Comparison of ENCODE assay signal across 8 mouse cellular contexts in the genomic region with DNA sequence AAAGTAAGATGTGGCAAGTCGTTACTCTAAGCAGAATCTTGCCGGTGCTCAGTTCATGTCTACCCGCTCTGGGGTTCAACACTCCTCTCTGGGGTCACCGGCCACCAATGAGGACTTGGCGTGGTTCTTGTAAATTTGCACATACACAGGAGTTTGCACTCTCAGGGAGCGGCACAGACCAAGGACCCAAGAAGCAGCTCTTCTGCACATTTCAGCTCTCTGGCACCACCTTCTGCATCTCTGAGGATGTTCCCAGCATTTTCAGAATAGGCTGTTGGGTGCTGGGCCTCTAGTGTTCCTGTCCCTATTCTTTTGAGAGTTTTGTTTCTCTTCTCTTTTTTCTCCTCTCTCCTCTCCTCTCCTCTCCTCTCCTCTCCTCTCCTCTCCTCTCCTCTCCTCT. TPM values are rescaled to one million over a fixed set of nuclear protein-coding genes. Genes with fewer than 3 reads are reported as not detected.
A peak's percentile ranks its signal among the peaks of the same experiment; 100 is the strongest.
DNase-seq lines count a peak whose midpoint lies in the region; ATAC-seq and TF ChIP-seq lines count a peak whose summit lies in the region.

No protein-coding gene starts in this region.

- peak; percentile 79 for TF ChIP-seq CTCF in layer of hippocampus, adult 2 months (conservative IDR thresholded peaks at IDR 0.05)
- TF ChIP-seq CTCF in testis, adult 2 months (IDR thresholded peaks at IDR 0.05; ENCODE audit: control insufficient read depth, insufficient read depth, insufficient replicate concordance, low read depth, low read length) = peak; percentile 44; the same call in 1 of the 2 replicates

- ATAC-seq in granulocyte monocyte progenitor cell, adult 5-6 weeks (replicated peaks; ENCODE audit: poor library complexity, severe bottlenecking) = peak; percentile 59; the same call in 1 of the 2 replicates

- no peaks in the 10 kb centered on the region for H3K36me3 ChIP-seq in testis, adult 2 months (ENCODE audit: control insufficient read depth, insufficient read depth, low read length)

- peak; percentile 56 to 80 for DNase-seq in adrenal gland, adult (ENCODE audit: inconsistent age in 2 of 2, low spot score in 1 of 2)
- DNase-seq in adrenal gland, adult 8-10 months = no peak
- peak; percentile 80 for DNase-seq in 3T3-L1 (ENCODE audit: low read depth, low spot score)
- DNase-seq in c-Kit-positive CD71-negative TER-119-negative erythroid progenitor cells, embryonic 14.5 days (ENCODE audit: low read depth) = peak; percentile 24
- peak; percentile 47 to 55 for DNase-seq in layer of hippocampus, adult 2 months (ENCODE audit: low spot score in 2 of 2)
- peak; percentile 55 for DNase-seq in mesoderm, embryonic 11.5 days (ENCODE audit: low read depth, low spot score)

- no peak overlapping the region for H3K4me3 ChIP-seq in layer of hippocampus, adult 2 months
- H3K4me3 ChIP-seq in testis, adult 2 months (ENCODE audit: control insufficient read depth, low read depth, low read length) = no peak overlapping the region

- no peaks in the 10 kb centered on the region for H3K27me3 ChIP-seq in testis, adult 2 months (ENCODE audit: control insufficient read depth, insufficient read depth, low read length)

- H3K27ac ChIP-seq in layer of hippocampus, adult 2 months = no peak overlapping the region
- no peak overlapping the region for H3K27ac ChIP-seq in testis, adult 2 months (ENCODE audit: control insufficient read depth, insufficient read depth, low read depth, low read length)

- H3K4me1 ChIP-seq in testis, adult 2 months (ENCODE audit: control insufficient read depth, insufficient read depth, low read length) = peaks cover 3% of the 10 kb centered on the region; the same call in 1 of the 2 replicates

- no peak for TF ChIP-seq POLR2A in testis, adult 2 months (IDR thresholded peaks at IDR 0.05; ENCODE audit: control insufficient read depth, low read depth, low read length)

RNA-seq across cellular contexts. Expression of a gene that starts 6.8 kb away (rescaled TPM):
- 10 to 100 TPM; 10.2 to 17.8 (median 13.4) TPM for total RNA-seq in adrenal gland, adult 8-10 months (2022)
- not detected in 2 replicates for total RNA-seq in granulocyte monocyte progenitor cell, adult 5-6 weeks (2014; fragmentation: Nextera tagmentation)
- total RNA-seq in granulocyte monocyte progenitor cell, adult 5-6 weeks (2017) = not detected in 2 replicates
- total RNA-seq in layer of hippocampus, adult 2 months (2021) = under 1 TPM; 0.15 to 0.67 TPM
- 8.2 and 10.2 TPM in 2 replicates for polyA plus RNA-seq in testis, adult 2 months (2012; rRNA removed)

RNA-seq across cellular contexts. Expression of a gene that starts 7.0 kb away (rescaled TPM):
- total RNA-seq in adrenal gland, adult 8-10 months (2022) = under 1 TPM; 0.27 to 0.70 (median 0.40) TPM
- total RNA-seq in granulocyte monocyte progenitor cell, adult 5-6 weeks (2014; fragmentation: Nextera tagmentation) = not detected in 2 replicates
- total RNA-seq in granulocyte monocyte progenitor cell, adult 5-6 weeks (2017) = not detected in 2 replicates
- total RNA-seq in layer of hippocampus, adult 2 months (2021) = not detected
- polyA plus RNA-seq in testis, adult 2 months (2012; rRNA removed) = 0.10 TPM in 1 of 2 replicates, not detected in the other

Comparison
In these comparisons a context has a peak if more than half of its experiments do, and no peak if none do; other contexts are left out.
1. RNA of a gene that starts 6.8 kb away (total RNA-seq): 10.2 to 17.8 TPM in adrenal gland, adult 8-10 months; 0.15 to 0.67 TPM in layer of hippocampus, adult 2 months and not detected in granulocyte monocyte progenitor cell, adult 5-6 weeks; every median in the first group is over 4 times any median in the second.